Mouse (Mus musculus): ENCODE data around the gene Prkg1. TPM values are rescaled to one million over a fixed set of nuclear protein-coding genes. Genes with fewer than 3 reads are reported as not detected.

Gene Prkg1
- polyA plus RNA-seq, 1 experiment from 2014 or later, result 11.5 TPM

- no peaks in the 10 kb centered on the region for H3K9me3 ChIP-seq
- H3K9ac ChIP-seq, result no peak overlapping the region
- H3K4me3 ChIP-seq, result no peak overlapping the region
- ATAC-seq (ENCODE audit: low FRiP score, low read depth), result no peak
- H3K27me3 ChIP-seq (replicated peaks), result no peaks in the 10 kb centered on the region
- H3K36me3 ChIP-seq, result no peaks in the 10 kb centered on the region
- no peaks in the 10 kb centered on the region for H3K4me1 ChIP-seq
- WGBS, result 83% methylated on average over 3 of the region's 3 CpGs
- H3K4me2 ChIP-seq (replicated peaks), result no peak overlapping the region
- H3K27ac ChIP-seq, result no peak overlapping the region
These were observed 428.5 kb downstream of the Prkg1 start for GRCm38 (mm10) chr19:31336381-31336780.

DNA sequence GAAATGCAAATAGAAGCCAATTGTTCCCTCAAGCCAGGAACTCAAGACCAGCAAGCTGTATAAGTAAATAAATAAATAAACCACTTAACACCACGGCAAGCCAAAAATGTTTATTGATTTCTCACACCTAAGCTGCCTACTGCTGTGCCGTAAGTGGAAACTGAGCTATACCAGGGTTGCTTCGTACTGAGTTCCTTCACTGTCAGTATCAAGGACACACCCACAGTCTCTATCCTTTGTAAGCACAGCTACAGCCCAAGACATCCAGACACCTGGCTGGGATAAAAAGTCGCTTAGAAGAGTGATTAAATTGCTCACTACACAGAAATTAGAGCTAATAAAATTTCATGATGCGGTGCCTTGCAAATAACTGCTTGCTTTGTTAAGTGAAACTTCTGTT is 434.9 kb downstream of the Prkg1 start:
- Histone ChIP-seq H3K9me3 (no peaks in the 10 kb centered on the region), H3K27me3 (replicated peaks) (no peaks in the 10 kb centered on the region), H3K4me3 (no peak overlapping the region), H3K4me2 (replicated peaks) (no peak overlapping the region), H3K36me3 (no peaks in the 10 kb centered on the region), H3K9ac (no peak overlapping the region), H3K4me1 (no peaks in the 10 kb centered on the region), H3K27ac (no peak overlapping the region)
- ATAC-seq (ENCODE audit: low FRiP score, low read depth), result no peak
- WGBS, result 53% methylated on average over 5 of the region's 5 CpGs

- no peak for ATAC-seq (ENCODE audit: low FRiP score, low read depth)
- Histone ChIP-seq H3K36me3 (no peaks in the 10 kb centered on the region), H3K4me2 (replicated peaks) (no peak overlapping the region), H3K4me1 (no peaks in the 10 kb centered on the region), H3K27me3 (replicated peaks) (no peaks in the 10 kb centered on the region), H3K9me3 (no peaks in the 10 kb centered on the region), H3K27ac (no peak overlapping the region), H3K4me3 (no peak overlapping the region), H3K9ac (no peak overlapping the region)
- WGBS, result 91% methylated on average over 3 of the region's 3 CpGs
These were observed 460.1 kb downstream of the Prkg1 start for GRCm38 (mm10) chr19:31304760-31305159.

GRCm38 (mm10) chr19:31291231-31291630 is 473.6 kb downstream of the Prkg1 start:
- no peaks in the 10 kb centered on the region for H3K36me3 ChIP-seq
- no peaks in the 10 kb centered on the region for H3K27me3 ChIP-seq (replicated peaks)
- no peaks in the 10 kb centered on the region for H3K9me3 ChIP-seq
- no peaks in the 10 kb centered on the region for H3K4me1 ChIP-seq
- no peak overlapping the region for H3K9ac ChIP-seq
- no peak overlapping the region for H3K4me2 ChIP-seq (replicated peaks)
- WGBS, result 51% methylated on average over 2 of the region's 2 CpGs
- H3K27ac ChIP-seq, result no peak overlapping the region
- H3K4me3 ChIP-seq, result no peak overlapping the region
- ATAC-seq (ENCODE audit: low FRiP score, low read depth), result no peak

- 66% methylated on average over 3 of the region's 3 CpGs for WGBS
- no peak for ATAC-seq (ENCODE audit: low FRiP score, low read depth)
These were observed 480.3 kb downstream of the Prkg1 start for GRCm38 (mm10) chr19:31284581-31284980.

GRCm38 (mm10) chr19:31284126-31284525 is 480.7 kb downstream of the Prkg1 start:
- no peaks in the 10 kb centered on the region for H3K9me3 ChIP-seq
- H3K9ac ChIP-seq, result no peak overlapping the region
- no peak overlapping the region for H3K27ac ChIP-seq
- H3K4me2 ChIP-seq (replicated peaks), result no peak overlapping the region
- ATAC-seq (ENCODE audit: low FRiP score, low read depth), result no peak
- H3K4me3 ChIP-seq, result no peak overlapping the region
- 90% methylated on average over 7 of the region's 7 CpGs for WGBS
- H3K4me1 ChIP-seq, result no peaks in the 10 kb centered on the region
- H3K36me3 ChIP-seq, result no peaks in the 10 kb centered on the region
- H3K27me3 ChIP-seq (replicated peaks), result no peaks in the 10 kb centered on the region

More at GRCm38 (mm10) chr19:31284581-31284980, 480.3 kb downstream of the Prkg1 start:
- Histone ChIP-seq H3K27me3 (replicated peaks) (no peaks in the 10 kb centered on the region), H3K36me3 (no peaks in the 10 kb centered on the region), H3K4me3 (no peak overlapping the region), H3K9ac (no peak overlapping the region), H3K9me3 (no peaks in the 10 kb centered on the region), H3K4me2 (replicated peaks) (no peak overlapping the region), H3K4me1 (no peaks in the 10 kb centered on the region), H3K27ac (no peak overlapping the region)

DNA sequence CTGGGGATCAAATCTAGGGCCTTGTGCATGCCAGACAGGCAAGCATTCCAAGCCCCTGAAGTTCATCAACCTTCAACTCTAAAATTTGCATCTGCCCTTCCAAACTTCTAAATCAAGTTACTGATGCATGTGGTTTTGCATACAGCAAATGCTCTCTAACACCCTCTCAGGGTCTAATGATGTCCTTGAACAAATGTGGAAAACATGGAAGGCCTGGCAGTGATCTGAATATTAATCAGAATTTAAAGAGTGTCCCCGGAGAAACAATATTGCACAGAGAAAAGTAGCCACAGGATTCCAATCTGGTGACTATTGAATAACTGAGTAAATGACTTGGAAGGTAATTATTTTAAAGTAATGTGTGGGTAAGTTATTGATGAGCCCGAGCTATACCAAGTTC is 481.2 kb downstream of the Prkg1 start:
- Histone ChIP-seq H3K4me2 (replicated peaks) (no peak overlapping the region), H3K36me3 (no peaks in the 10 kb centered on the region), H3K9ac (no peak overlapping the region), H3K27ac (no peak overlapping the region), H3K27me3 (replicated peaks) (no peaks in the 10 kb centered on the region), H3K4me3 (no peak overlapping the region), H3K9me3 (no peaks in the 10 kb centered on the region), H3K4me1 (no peaks in the 10 kb centered on the region)
- ATAC-seq (ENCODE audit: low FRiP score, low read depth), result no peak
- WGBS, result 42% methylated on average over 2 of the region's 2 CpGs

GRCm38 (mm10) chr19:31279797-31280486 is 484.9 kb downstream of the Prkg1 start:
- ATAC-seq (ENCODE audit: low FRiP score, low read depth), result no peak
- Histone ChIP-seq H3K9ac (no peak overlapping the region), H3K4me3 (no peak overlapping the region), H3K27me3 (replicated peaks) (no peaks in the 10 kb centered on the region), H3K27ac (no peak overlapping the region), H3K36me3 (no peaks in the 10 kb centered on the region), H3K9me3 (no peaks in the 10 kb centered on the region), H3K4me2 (replicated peaks) (no peak overlapping the region), H3K4me1 (no peaks in the 10 kb centered on the region)
- 82% methylated on average over 7 of the region's 7 CpGs for WGBS

- Histone ChIP-seq H3K27me3 (replicated peaks) (no peaks in the 10 kb centered on the region), H3K4me3 (no peak overlapping the region), H3K27ac (no peak overlapping the region), H3K4me1 (no peaks in the 10 kb centered on the region), H3K9me3 (no peaks in the 10 kb centered on the region), H3K36me3 (no peaks in the 10 kb centered on the region), H3K9ac (no peak overlapping the region), H3K4me2 (replicated peaks) (no peak overlapping the region)
- ATAC-seq (ENCODE audit: low FRiP score, low read depth), result no peak
- 61% methylated on average over 1 of the region's 1 CpGs for WGBS
These were observed 502.4 kb downstream of the Prkg1 start for GRCm38 (mm10) chr19:31262438-31262837.

GRCm38 (mm10) chr19:31260494-31260893 is 504.3 kb downstream of the Prkg1 start:
- Histone ChIP-seq H3K4me1 (no peaks in the 10 kb centered on the region), H3K27ac (no peak overlapping the region), H3K4me2 (replicated peaks) (no peak overlapping the region), H3K4me3 (no peak overlapping the region), H3K27me3 (replicated peaks) (no peaks in the 10 kb centered on the region), H3K9ac (no peak overlapping the region), H3K36me3 (no peaks in the 10 kb centered on the region), H3K9me3 (no peaks in the 10 kb centered on the region)
- no peak for ATAC-seq (ENCODE audit: low FRiP score, low read depth)

- Histone ChIP-seq H3K9me3 (no peaks in the 10 kb centered on the region), H3K27ac (no peak overlapping the region), H3K9ac (no peak overlapping the region), H3K4me3 (no peak overlapping the region), H3K4me1 (no peaks in the 10 kb centered on the region), H3K4me2 (replicated peaks) (no peak overlapping the region), H3K27me3 (replicated peaks) (no peaks in the 10 kb centered on the region), H3K36me3 (no peaks in the 10 kb centered on the region)
- 83% methylated on average over 2 of the region's 2 CpGs for WGBS
- no peak for ATAC-seq (ENCODE audit: low FRiP score, low read depth)
These were observed 509.1 kb downstream of the Prkg1 start for GRCm38 (mm10) chr19:31255780-31256179.

- H3K4me1 ChIP-seq, result no peaks in the 10 kb centered on the region
- no peak for ATAC-seq (ENCODE audit: low FRiP score, low read depth)
- no peaks in the 10 kb centered on the region for H3K27me3 ChIP-seq (replicated peaks)
- H3K4me2 ChIP-seq (replicated peaks), result no peak overlapping the region
- no peak overlapping the region for H3K4me3 ChIP-seq
- no peak overlapping the region for H3K9ac ChIP-seq
- no peak overlapping the region for H3K27ac ChIP-seq
- no peaks in the 10 kb centered on the region for H3K36me3 ChIP-seq
- H3K9me3 ChIP-seq, result no peaks in the 10 kb centered on the region
These were observed 532.4 kb downstream of the Prkg1 start for GRCm38 (mm10) chr19:31232410-31232809.

DNA sequence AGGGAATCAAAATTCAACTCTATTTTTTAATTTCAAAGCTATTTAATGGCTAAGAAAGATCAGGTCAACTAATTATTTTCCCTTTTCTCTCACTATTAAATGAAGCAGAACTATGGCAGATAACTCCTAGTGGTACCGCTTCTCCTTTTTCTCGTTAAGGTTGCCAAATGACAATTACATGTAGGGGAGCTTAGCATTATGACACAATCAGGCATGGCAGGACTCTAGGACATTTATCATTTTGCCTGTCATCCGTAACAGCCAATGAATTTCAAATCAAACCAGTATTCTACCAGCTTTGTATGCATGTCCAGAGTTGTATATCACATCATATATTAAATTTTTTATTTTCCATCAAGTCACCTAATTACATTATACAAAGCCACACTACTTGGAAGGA is 536.4 kb downstream of the Prkg1 start:
- ATAC-seq (ENCODE audit: low FRiP score, low read depth), result no peak
- 78% methylated on average over 3 of the region's 3 CpGs for WGBS
- H3K36me3 ChIP-seq, result no peaks in the 10 kb centered on the region
- H3K4me1 ChIP-seq, result no peaks in the 10 kb centered on the region
- no peak overlapping the region for H3K27ac ChIP-seq
- no peaks in the 10 kb centered on the region for H3K9me3 ChIP-seq
- no peak overlapping the region for H3K9ac ChIP-seq
- no peak overlapping the region for H3K4me3 ChIP-seq
- no peaks in the 10 kb centered on the region for H3K27me3 ChIP-seq (replicated peaks)
- H3K4me2 ChIP-seq (replicated peaks), result no peak overlapping the region

Measured in neural tube, embryonic 12.5 days (tissue).